Mouse (Mus musculus) kidney, adult 2 months (tissue): Measurements from ENCODE around the gene Ubxn10.

Experiments used
- CTCF ChIP-seq: fragments of 200-500 bp; conservative IDR thresholded peaks from 2 replicates; pipeline ENCODE4 v1.5.1; 2011; ENCODE audit warnings: low read depth, mild to moderate bottlenecking, control low read depth, low read length, moderate library complexity, mixed read lengths; ENCODE audit not compliant: insufficient read depth, insufficient read length
- POLR2A ChIP-seq: fragments of 200-500 bp; IDR thresholded peaks from one replicate; pipeline ENCODE4 v1.6.1; 2011; ENCODE audit warnings: low read depth, low read length, control low read depth

DNA sequence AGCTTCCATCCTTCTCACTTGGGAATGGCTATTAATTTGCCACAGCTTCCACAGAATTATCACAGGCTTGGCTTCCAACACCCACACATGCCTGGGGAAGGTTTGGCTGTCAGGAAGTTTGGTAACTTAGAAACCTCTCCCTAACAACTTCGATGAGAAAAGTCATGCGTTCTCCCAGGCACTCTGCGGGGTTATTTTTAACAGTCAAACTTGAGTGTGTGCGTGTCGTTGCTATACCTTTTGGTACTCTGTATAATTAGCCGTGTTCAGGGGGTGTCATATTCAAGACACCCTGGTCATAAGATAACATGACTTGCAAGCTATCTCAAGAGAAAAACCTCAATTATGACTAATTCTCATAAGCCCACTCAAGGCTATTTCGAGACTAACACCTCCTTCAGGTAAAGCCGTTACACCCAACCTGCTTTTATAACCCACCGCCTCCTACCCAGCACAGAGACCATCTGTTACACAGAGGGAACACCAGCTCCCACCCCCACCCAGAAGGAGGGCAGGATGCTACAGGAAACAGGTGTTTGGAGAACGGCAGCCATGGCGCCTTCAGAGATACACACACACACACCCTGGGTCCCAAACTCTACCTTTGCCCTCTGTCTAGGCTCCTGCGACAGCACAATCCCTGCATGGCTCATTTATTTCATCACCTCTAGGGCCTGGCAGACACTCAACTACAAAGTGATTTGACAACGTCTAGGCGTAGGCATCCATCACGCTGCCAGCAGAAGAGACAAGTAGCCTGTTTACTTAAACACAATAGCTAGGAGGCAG, 13.3 kb downstream of the Ubxn10 start:
- TF ChIP-seq CTCF (no peak), POLR2A (no peak)
